Comparison of ENCODE assay signal across 8 mouse cellular contexts in the genomic region with DNA sequence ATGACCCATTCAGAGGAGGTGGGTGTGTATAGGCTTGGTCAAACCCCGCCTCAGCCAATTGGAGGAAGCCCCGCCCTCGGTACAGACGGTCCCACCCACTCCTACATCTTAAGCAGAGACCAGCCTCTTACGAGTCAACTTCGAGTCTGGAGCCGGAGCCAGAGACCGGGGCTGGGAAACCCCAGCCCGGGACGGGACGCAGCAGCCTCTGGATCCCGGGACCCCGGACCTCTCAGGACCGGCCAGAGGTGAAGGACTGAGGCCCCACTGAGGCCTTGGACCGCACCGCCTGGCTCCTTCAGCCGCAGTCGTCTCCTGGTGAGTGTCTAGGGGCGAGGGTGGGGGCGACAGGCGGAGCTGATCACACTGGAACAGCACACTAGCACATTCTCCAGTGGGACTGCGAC. TPM values are rescaled to one million over a fixed set of nuclear protein-coding genes. Genes with fewer than 3 reads are reported as not detected.
DNase-seq lines count a peak whose midpoint lies in the region; ATAC-seq and TF ChIP-seq lines count a peak whose summit lies in the region.

Gene Vasn (plus strand): TSS at position 111 of the 407 bp plus-strand sequence.
Gene Dnaja3 (plus strand): TSS at position 159 of the 407 bp plus-strand sequence.

- H3K4me3 ChIP-seq in forebrain, embryonic 16.5 days (replicated peaks; ENCODE audit: low read length): peak within 1 kb of the TSS; percentile 47
- peak within 1 kb of the TSS; percentile 65 for H3K4me3 ChIP-seq in liver, postnatal 0 days (ENCODE audit: low read depth, low read length)
- H3K4me3 ChIP-seq in neural tube, embryonic 15.5 days (replicated peaks): peak within 1 kb of the TSS; percentile 56

- H3K9ac ChIP-seq in forebrain, embryonic 16.5 days (replicated peaks; ENCODE audit: low read depth, low read length): peak within 1 kb of the TSS; percentile 46
- peak within 1 kb of the TSS; percentile 76 for H3K9ac ChIP-seq in liver, postnatal 0 days (replicated peaks)
- H3K9ac ChIP-seq in neural tube, embryonic 15.5 days (replicated peaks): peak within 1 kb of the TSS; percentile 62

- peak within 1 kb of the TSS; percentile 64 for H3K4me2 ChIP-seq in forebrain, embryonic 16.5 days (ENCODE audit: low read length)
- peak within 1 kb of the TSS; percentile 92 for H3K4me2 ChIP-seq in liver, postnatal 0 days (ENCODE audit: low read depth, low read length)
- H3K4me2 ChIP-seq in neural tube, embryonic 15.5 days: peak within 1 kb of the TSS; percentile 80

- H3K27ac ChIP-seq in forebrain, embryonic 16.5 days (ENCODE audit: low read length): no peak within 1 kb of the TSS
- H3K27ac ChIP-seq in liver, postnatal 0 days (ENCODE audit: low read depth): peak within 1 kb of the TSS; percentile 89
- peak within 1 kb of the TSS; percentile 77 for H3K27ac ChIP-seq in neural tube, embryonic 15.5 days (replicated peaks)

- no peak for TF ChIP-seq EP300 in liver, postnatal 0 days (IDR thresholded peaks at IDR 0.05; ENCODE audit: low read depth)

- H3K27me3 ChIP-seq in forebrain, embryonic 16.5 days (replicated peaks; ENCODE audit: control insufficient read depth, insufficient read depth, low read length): no peaks in the 10 kb centered on the region
- H3K27me3 ChIP-seq in liver, postnatal 0 days (ENCODE audit: insufficient read depth, low read length): no peaks in the 10 kb centered on the region
- no peaks in the 10 kb centered on the region for H3K27me3 ChIP-seq in neural tube, embryonic 15.5 days (replicated peaks)

- peaks cover 36% of the 10 kb centered on the region for H3K4me1 ChIP-seq in forebrain, embryonic 16.5 days (replicated peaks; ENCODE audit: control insufficient read depth, insufficient read depth, low read length)
- H3K4me1 ChIP-seq in liver, postnatal 0 days (ENCODE audit: insufficient read depth): peaks cover 42% of the 10 kb centered on the region
- peaks cover 51% of the 10 kb centered on the region for H3K4me1 ChIP-seq in neural tube, embryonic 15.5 days

- H3K36me3 ChIP-seq in forebrain, embryonic 16.5 days (ENCODE audit: control insufficient read depth, insufficient read depth): 0 out of 2 replicates have a peak, but pooled peaks cover 2% of the 10 kb centered on the region
- peaks cover 19% of the 10 kb centered on the region for H3K36me3 ChIP-seq in liver, postnatal 0 days (replicated peaks; ENCODE audit: insufficient read depth, low read length)
- H3K36me3 ChIP-seq in neural tube, embryonic 15.5 days: no peaks in the 10 kb centered on the region; the same call in 1 of the 2 replicates

- H3K9me3 ChIP-seq in forebrain, embryonic 16.5 days (ENCODE audit: control insufficient read depth, low read length): no peaks in the 10 kb centered on the region
- H3K9me3 ChIP-seq in liver, postnatal 0 days (ENCODE audit: low read length): no peaks in the 10 kb centered on the region
- no peaks in the 10 kb centered on the region for H3K9me3 ChIP-seq in neural tube, embryonic 15.5 days (replicated peaks)

- under 1% methylated on average over 22 of the region's 22 CpGs for WGBS in forebrain, embryonic 16.5 days
- 6% methylated on average over 22 of the region's 22 CpGs for WGBS in liver, postnatal 0 days (ENCODE audit: insufficient replicate concordance)
- WGBS in neural tube, embryonic 15.5 days: under 1% methylated on average over 21 of the region's 22 CpGs

- TF ChIP-seq CTCF in liver, postnatal 0 days (IDR thresholded peaks at IDR 0.05; ENCODE audit: low read depth): no peak

- intact Hi-C loops in heart, postnatal 14 days (cut with DNase I): loop anchor here (10.0 kb wide), 1 partner anchor 505 kb away; the partner anchor contains the start of gene Sec14l5

- peak; percentile 88 for ATAC-seq in forebrain, embryonic 16.5 days
- peak; percentile 82 for ATAC-seq in liver, postnatal 0 days
- peak; percentile 90 for ATAC-seq in neural tube, embryonic 15.5 days (ENCODE audit: low FRiP score)

- DNase-seq in 416B (ENCODE audit: low read depth): peak; percentile 51
- peak in 1 of 2 experiments; percentile 74 for DNase-seq in adrenal gland, postnatal 4 days (ENCODE audit: low spot score in 2 of 2)
- DNase-seq in heart, postnatal 14 days: peak; percentile 86 to 87
- DNase-seq in layer of hippocampus, adult 11-12 months (ENCODE audit: low spot score): peak; percentile 71
- DNase-seq in liver, postnatal 0 days: peak; percentile 86
- DNase-seq in testis, postnatal 10 days (ENCODE audit: low spot score): peak; percentile 95

RNA-seq across cellular contexts. Expression of gene Vasn, which starts in this region (rescaled TPM):
- 10 to 100 TPM; 15.7 to 18.8 TPM for total RNA-seq in adrenal gland, postnatal 4 days (2021)
- polyA plus RNA-seq in forebrain, embryonic 16.5 days (2015; fragmentation: Nextera tagmentation; extraction: Ambion mirVana): 3.2 and 4.3 TPM in 2 replicates
- total RNA-seq in heart, postnatal 14 days (2021): 10 to 100 TPM; 12.1 to 14.7 TPM
- polyA plus RNA-seq in liver, postnatal 0 days (2015; fragmentation: Nextera tagmentation; extraction: Ambion mirVana): 1.6 and 1.9 TPM in 2 replicates
- 7.1 and 8.8 TPM in 2 replicates for polyA plus RNA-seq in neural tube, embryonic 15.5 days (2015; fragmentation: Nextera tagmentation; extraction: Ambion mirVana)

RNA-seq across cellular contexts. Expression of gene Dnaja3, which starts in this region (rescaled TPM):
- 10 to 100 TPM; 78.6 to 83.5 TPM for total RNA-seq in adrenal gland, postnatal 4 days (2021)
- polyA plus RNA-seq in forebrain, embryonic 16.5 days (2015; fragmentation: Nextera tagmentation; extraction: Ambion mirVana): 60.3 and 61.9 TPM in 2 replicates
- 100 to 1,000 TPM; 121 to 123 TPM for total RNA-seq in heart, postnatal 14 days (2021)
- 66.0 and 70.5 TPM in 2 replicates for polyA plus RNA-seq in liver, postnatal 0 days (2015; fragmentation: Nextera tagmentation; extraction: Ambion mirVana)
- polyA plus RNA-seq in neural tube, embryonic 15.5 days (2015; fragmentation: Nextera tagmentation; extraction: Ambion mirVana): 68.6 and 71.0 TPM in 2 replicates
